ENCODE assay signal across 8 mouse cellular contexts in genomic region chr10:83361643-83362382, GRCm38 (mm10). TPM values are rescaled to one million over a fixed set of nuclear protein-coding genes. Genes with fewer than 3 reads are reported as not detected.
A peak's percentile ranks its signal among the peaks of the same experiment; 100 is the strongest.
DNase-seq lines count a peak whose midpoint lies in the region; ATAC-seq and TF ChIP-seq lines count a peak whose summit lies in the region.

No protein-coding gene starts in this region.

- intact Hi-C loops in left cerebral cortex, adult 2 months (cut with DNase I), result no loop called here

- no peak for ATAC-seq in embryonic facial prominence, embryonic 11.5 days (replicated peaks; ENCODE audit: insufficient number of reproducible peaks, low FRiP score, low TSS enrichment, low read depth)
- ATAC-seq in hindbrain, embryonic 14.5 days (ENCODE audit: low FRiP score), result no peak

- no peaks in the 10 kb centered on the region for H3K4me1 ChIP-seq in embryonic facial prominence, embryonic 11.5 days (ENCODE audit: control insufficient read depth, insufficient read depth, low read length)
- peaks cover 9% of the 10 kb centered on the region for H3K4me1 ChIP-seq in hindbrain, embryonic 14.5 days (replicated peaks; ENCODE audit: control insufficient read depth, insufficient read depth, low read length)

- DNase-seq in left cerebral cortex, adult 2 months (ENCODE audit: extremely low spot score in 1 of 2, low spot score in 2 of 2), result no peak
- no peak for DNase-seq in left cerebral cortex, adult 11 months (ENCODE audit: low spot score)
- DNase-seq in MN1 (ENCODE audit: low spot score), result peak; percentile 59
- DNase-seq in embryonic facial prominence, embryonic 11.5 days (ENCODE audit: low spot score), result peak; percentile 65
- DNase-seq in hindbrain, embryonic 14.5 days (ENCODE audit: low spot score), result peak; percentile 62
- peak; percentile 55 for DNase-seq in lung, postnatal 36 days
- no peak for DNase-seq in urinary bladder, postnatal 14 days (ENCODE audit: low spot score)
- no peak for DNase-seq in ovary, adult 18-20 months (ENCODE audit: low spot score)

- H3K27ac ChIP-seq in left cerebral cortex, adult 2 months, result no peak overlapping the region
- H3K27ac ChIP-seq in embryonic facial prominence, embryonic 11.5 days (replicated peaks; ENCODE audit: low read depth, low read length), result no peak overlapping the region
- H3K27ac ChIP-seq in hindbrain, embryonic 14.5 days, result no peak overlapping the region

- H3K4me2 ChIP-seq in embryonic facial prominence, embryonic 11.5 days (ENCODE audit: low read depth, low read length), result peak overlapping the region; percentile 56; the same call in 1 of the 2 replicates
- peak overlapping the region; percentile 82; the same call in 1 of the 2 replicates for H3K4me2 ChIP-seq in hindbrain, embryonic 14.5 days (replicated peaks)

- no peaks in the 10 kb centered on the region; the same call in none of the 2 replicates for H3K36me3 ChIP-seq in embryonic facial prominence, embryonic 11.5 days (replicated peaks; ENCODE audit: control insufficient read depth, insufficient read depth, low read depth, low read length)
- H3K36me3 ChIP-seq in hindbrain, embryonic 14.5 days (replicated peaks; ENCODE audit: control insufficient read depth, insufficient read depth), result peaks cover 45% of the 10 kb centered on the region

- H3K9me3 ChIP-seq in embryonic facial prominence, embryonic 11.5 days (replicated peaks; ENCODE audit: control insufficient read depth, low read length), result no peaks in the 10 kb centered on the region
- no peaks in the 10 kb centered on the region for H3K9me3 ChIP-seq in hindbrain, embryonic 14.5 days (ENCODE audit: control insufficient read depth, low read length)

- 61% methylated on average over 5 of the region's 5 CpGs for WGBS in embryonic facial prominence, embryonic 11.5 days
- WGBS in hindbrain, embryonic 14.5 days, result 50% methylated on average over 5 of the region's 5 CpGs

- no peak overlapping the region for H3K9ac ChIP-seq in embryonic facial prominence, embryonic 11.5 days (replicated peaks; ENCODE audit: low read length)
- H3K9ac ChIP-seq in hindbrain, embryonic 14.5 days, result no peak overlapping the region

- no peak overlapping the region for H3K4me3 ChIP-seq in left cerebral cortex, adult 2 months
- H3K4me3 ChIP-seq in embryonic facial prominence, embryonic 11.5 days (ENCODE audit: low read depth, low read length), result no peak overlapping the region; the same call in 1 of the 2 replicates
- H3K4me3 ChIP-seq in hindbrain, embryonic 14.5 days (replicated peaks; ENCODE audit: low read length), result peak overlapping the region; percentile 86; the same call in 1 of the 2 replicates

- H3K27me3 ChIP-seq in embryonic facial prominence, embryonic 11.5 days (ENCODE audit: control insufficient read depth, insufficient read depth, low read length), result no peaks in the 10 kb centered on the region
- H3K27me3 ChIP-seq in hindbrain, embryonic 14.5 days (ENCODE audit: control insufficient read depth, insufficient read depth, low read length), result no peaks in the 10 kb centered on the region

- TF ChIP-seq CTCF in left cerebral cortex, adult 2 months (IDR thresholded peaks at IDR 0.05), result peak; percentile 70

RNA-seq across cellular contexts. Expression of gene D10Wsu102e, which starts 1.8 kb away (rescaled TPM):
- total RNA-seq in left cerebral cortex, adult 2 months (2021), result 1 to 10 TPM; 3.9 to 4.5 TPM
- 0.89 and 1.00 TPM in 2 replicates for polyA plus RNA-seq in embryonic facial prominence, embryonic 11.5 days (2014; fragmentation: Nextera tagmentation; extraction: Ambion mirVana)
- 0.90 and 1.1 TPM in 2 replicates for polyA plus RNA-seq in hindbrain, embryonic 14.5 days (2014; fragmentation: Nextera tagmentation; extraction: Ambion mirVana)

RNA-seq across cellular contexts. Expression of gene Slc41a2, which starts 24.1 kb away (rescaled TPM):
- total RNA-seq in left cerebral cortex, adult 2 months (2021), result 10 to 100 TPM; 26.3 to 26.8 TPM
- polyA plus RNA-seq in embryonic facial prominence, embryonic 11.5 days (2014; fragmentation: Nextera tagmentation; extraction: Ambion mirVana), result 0.52 and 0.81 TPM in 2 replicates
- polyA plus RNA-seq in hindbrain, embryonic 14.5 days (2014; fragmentation: Nextera tagmentation; extraction: Ambion mirVana), result 14.6 and 19.9 TPM in 2 replicates

Comparison
In these comparisons a context has a peak if more than half of its experiments do, and no peak if none do; other contexts are left out.
1. DNase-seq: peak in MN1 (single experiment), embryonic facial prominence, embryonic 11.5 days (single experiment), hindbrain, embryonic 14.5 days (single experiment) and lung, postnatal 36 days (single experiment); none in left cerebral cortex, adult 2 months (0 of 2), left cerebral cortex, adult 11 months (single experiment), urinary bladder, postnatal 14 days (single experiment) and ovary, adult 18-20 months (single experiment).